Mouse (Mus musculus) heart, postnatal 25 days (tissue): ENCODE data around the gene Sh3rf3. TPM values are rescaled to one million over a fixed set of nuclear protein-coding genes. Genes with fewer than 3 reads are reported as not detected.

Experiments used
- DNase-seq: peaks from one replicate; pipeline ENCODE4 v3.0.0; 2022; ENCODE audit warnings: low spot score
- intact Hi-C: fragments of 180-260 bp; cut with DNase I; formaldehyde crosslinking; loops from one replicate; pipeline ENCODE4 v1.15.1; 2025
- microRNA-seq: library from miRNA; unstranded; fragments of <30 nt; microRNA quantifications from one replicate; pipeline ENCODE4 v1.2.0, GENCODE M21; 2022
- total RNA-seq, 2 experiments: library from RNA; stranded (reverse); gene quantifications; 2 replicates each; pipeline ENCODE4 v1.2.3; 2021

Gene Sh3rf3
- total RNA-seq, 2 experiments from 2014 or later, result 0.75 TPM

- intact Hi-C loops, result no loop called here
- no peak for DNase-seq
Measured at GRCm38 (mm10) chr10:59131926-59132628, 318.9 kb downstream of the Sh3rf3 start.

- intact Hi-C loops, result no loop called here
- DNase-seq, result no peak
Measured at GRCm38 (mm10) chr10:59133478-59134009, 320.4 kb downstream of the Sh3rf3 start.

- intact Hi-C loops, result loop anchor here (1.0 to 2.0 kb wide), 2 partner anchors 41 to 337 kb away; partner anchors contain the start of gene Sh3rf3
Measured at GRCm38 (mm10) chr10:59149956-59150383, 336.8 kb downstream of the Sh3rf3 start.

GRCm38 (mm10) chr10:59150938-59151657, 337.9 kb downstream of the Sh3rf3 start:
- intact Hi-C loops, result no loop called here

More at GRCm38 (mm10) chr10:59149956-59150383, 336.8 kb downstream of the Sh3rf3 start:
- no peak for DNase-seq

GRCm38 (mm10) chr10:59152544-59153081, 339.5 kb downstream of the Sh3rf3 start:
- DNase-seq, result no peak
- intact Hi-C loops, result no loop called here

More at GRCm38 (mm10) chr10:59150938-59151657, 337.9 kb downstream of the Sh3rf3 start:
- DNase-seq, result no peak

DNA sequence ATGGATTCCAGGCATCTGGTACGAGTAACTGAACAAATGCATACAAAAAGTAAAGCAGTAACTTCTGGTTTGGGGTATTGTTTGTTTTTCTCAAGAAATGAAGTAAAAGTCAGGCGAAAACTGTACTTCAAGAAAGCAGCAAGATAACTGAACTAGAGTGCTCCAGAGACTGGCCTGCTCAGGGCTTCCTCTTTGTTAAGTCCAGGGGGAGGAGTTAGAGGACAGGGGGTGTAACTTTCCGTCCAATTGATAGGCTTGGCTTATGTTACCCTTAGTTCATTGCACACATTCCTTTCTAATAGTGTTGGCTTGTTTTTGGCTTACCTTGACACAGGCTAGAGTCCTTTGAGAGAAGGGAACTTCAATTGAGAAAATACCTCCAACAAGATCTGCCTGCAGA, 345.5 kb downstream of the Sh3rf3 start:
- no peak for DNase-seq
- intact Hi-C loops, result no loop called here

DNA sequence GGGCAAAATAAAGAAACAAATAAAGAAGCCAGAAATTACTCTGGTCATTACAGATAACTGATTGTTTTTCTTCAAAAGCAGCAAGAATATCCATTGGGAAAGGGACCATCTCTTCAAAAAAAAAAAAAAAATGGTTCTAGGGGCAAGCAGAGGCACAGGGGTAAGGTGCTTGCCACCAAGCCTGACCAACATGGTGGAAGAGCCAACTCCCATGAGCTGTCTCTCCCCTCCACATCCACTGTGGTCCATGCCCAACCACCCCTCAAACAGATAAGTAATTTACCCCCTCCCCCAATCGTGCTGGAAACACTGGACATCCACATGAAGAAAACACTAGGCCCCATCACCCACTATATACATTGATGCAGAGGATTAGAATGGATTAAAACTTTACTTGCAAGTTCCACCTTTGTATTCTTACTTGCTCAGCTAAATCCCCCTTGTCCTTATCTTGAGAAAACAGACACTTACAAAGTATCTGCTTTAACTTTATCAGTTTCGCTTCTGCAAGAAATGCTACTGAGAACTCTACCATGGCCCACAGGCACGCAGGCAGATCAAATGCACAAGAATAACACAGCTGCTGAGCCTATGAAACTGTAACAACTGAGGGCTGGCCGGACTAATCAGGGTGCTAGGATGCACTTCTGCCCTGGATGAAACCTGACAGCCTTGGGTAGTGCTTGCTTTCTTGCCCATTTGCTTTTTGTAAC, 349.2 kb downstream of the Sh3rf3 start:
- intact Hi-C loops, result no loop called here
- no peak for DNase-seq

GRCm38 (mm10) chr10:59166104-59166944, 353.2 kb downstream of the Sh3rf3 start:
- intact Hi-C loops, result loop anchor here (1.0 to 5.0 kb wide), 3 partner anchors 126 to 701 kb away; no protein-coding TSS in a partner anchor

GRCm38 (mm10) chr10:59171042-59171441, 357.9 kb downstream of the Sh3rf3 start:
- intact Hi-C loops, result no loop called here
- no peak for DNase-seq

More at GRCm38 (mm10) chr10:59166104-59166944, 353.2 kb downstream of the Sh3rf3 start:
- DNase-seq, result no peak

DNA sequence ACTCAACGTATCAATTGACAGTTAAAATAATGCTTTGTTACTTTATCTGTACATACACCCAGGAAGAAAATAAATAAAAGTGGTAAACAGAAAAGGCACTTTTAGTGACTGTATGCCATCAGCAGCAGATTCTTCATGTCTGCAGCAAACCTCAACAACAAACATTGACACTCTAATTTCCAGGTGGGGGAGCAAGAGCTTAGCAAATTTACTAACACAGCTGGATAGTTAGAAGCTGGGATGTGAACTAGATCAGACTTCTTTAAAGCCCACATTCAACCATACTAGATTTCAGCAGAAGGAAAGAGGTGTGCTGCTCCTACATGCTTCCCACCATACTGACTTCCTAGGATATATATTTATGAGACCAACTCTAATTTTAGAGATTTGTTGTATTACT, 359.4 kb downstream of the Sh3rf3 start:
- DNase-seq, result no peak
- intact Hi-C loops, result no loop called here

DNA sequence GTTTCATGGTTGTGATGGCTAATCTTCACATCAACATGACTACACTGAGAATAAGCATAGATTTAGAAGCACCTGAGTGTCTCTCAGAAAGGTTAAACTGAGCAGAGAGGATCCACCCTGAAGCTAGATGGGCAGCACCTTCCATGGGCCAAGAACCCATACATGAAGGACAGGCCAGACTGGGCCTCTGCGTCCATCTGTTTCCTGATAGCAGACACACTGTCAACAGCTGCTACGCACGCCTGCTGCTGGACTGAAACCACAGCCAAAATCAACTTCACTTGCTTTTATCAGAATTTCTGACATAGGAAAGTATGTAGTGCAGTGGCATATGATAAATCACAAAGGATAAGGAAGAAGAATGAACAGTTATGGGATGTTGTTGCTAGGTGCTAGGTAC, 366.5 kb downstream of the Sh3rf3 start:
- intact Hi-C loops, result no loop called here
- no peak for DNase-seq

DNA sequence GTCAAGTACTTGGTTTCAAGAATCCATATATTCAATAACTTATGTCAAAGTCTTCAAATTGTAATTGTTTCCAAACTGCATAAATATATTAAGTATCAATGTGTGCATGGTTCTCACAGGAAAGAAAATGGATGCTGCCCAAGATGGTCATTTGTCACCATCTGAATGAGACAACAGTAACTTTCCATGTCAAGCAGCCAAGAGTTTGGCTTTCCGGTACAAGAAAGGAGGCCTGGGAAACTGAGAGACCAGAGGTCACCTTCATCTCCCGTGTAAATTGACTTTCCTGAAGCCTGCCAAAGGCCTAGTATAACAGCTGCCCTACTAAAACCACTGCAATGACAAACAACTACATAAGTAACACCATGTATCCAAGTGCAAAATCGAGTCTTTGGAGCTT, 369.1 kb downstream of the Sh3rf3 start:
- intact Hi-C loops, result no loop called here
- DNase-seq, result no peak

Small RNA genes within 50 kb of the gene (microRNA-seq; reads per million reads assigned to microRNA genes)
- gene Gm27672, result not detected

Other genes starting within 250 kb of the Sh3rf3 start
- under 1 TPM; 0.47 to 0.56 TPM for gene Edar, start 137.7 kb upstream of the Sh3rf3 start, total RNA-seq
- not detected for gene Gm17542, start 95.1 kb upstream of the Sh3rf3 start, total RNA-seq